Mouse (Mus musculus) adrenal gland, adult 8-10 months (tissue): Measurements from ENCODE around the gene 6030458C11Rik. TPM values are rescaled to one million over a fixed set of nuclear protein-coding genes. Genes with fewer than 3 reads are reported as not detected.

ENCODE experiments used
- DNase-seq: peaks from one replicate; pipeline ENCODE4 v3.0.0; 2022
- total RNA-seq, 4 experiments: library from RNA; stranded (reverse); gene quantifications; 2 replicates each; pipeline ENCODE4 v1.2.4; 2022

The 6030458C11Rik gene
- total RNA-seq = 10 to 100 TPM; 13.3 to 18.6 (median 15.7) TPM

DNA sequence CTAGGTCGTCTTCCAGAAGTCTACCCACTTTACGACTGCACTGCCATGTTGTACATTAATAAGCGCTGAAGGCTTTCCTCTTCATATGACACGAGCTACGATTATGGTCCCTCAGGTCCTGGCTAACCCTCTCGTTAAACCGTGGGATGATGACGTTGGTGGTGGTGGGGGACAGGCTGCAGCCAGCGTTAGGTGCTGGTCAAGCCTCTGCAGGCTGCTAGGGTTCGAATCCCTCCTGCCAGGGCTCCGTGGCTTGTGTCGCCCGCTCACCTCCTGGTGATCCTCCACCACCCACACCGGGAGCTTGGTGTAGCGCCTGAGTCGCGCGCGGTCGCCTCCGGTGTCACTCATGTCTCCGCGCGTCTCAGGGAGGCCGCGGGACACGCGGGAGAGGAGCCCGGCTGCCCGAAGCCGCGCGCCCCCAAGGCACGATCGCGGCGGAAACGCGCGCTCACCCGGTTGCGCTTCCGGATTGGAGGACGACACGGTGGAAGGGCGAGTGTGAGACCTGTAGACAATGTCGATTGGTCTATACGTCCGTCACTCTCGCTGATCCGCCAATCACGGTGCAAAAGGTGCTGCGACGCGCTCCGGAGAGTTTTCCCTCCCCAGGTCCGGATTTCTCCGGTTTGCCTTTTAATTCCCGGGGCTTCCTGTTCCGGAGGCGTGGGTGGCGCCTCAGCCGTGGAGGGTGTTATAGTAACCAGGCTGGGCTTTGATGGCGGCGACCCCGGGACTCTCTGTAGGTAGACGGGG is at the start of gene 6030458C11Rik, which contains the start of gene Drosha:
Gene 6030458C11Rik (minus strand): TSS at position 453 of the 756 bp plus-strand sequence.
Gene Drosha (plus strand): TSS at position 619 of the 756 bp plus-strand sequence.
- DNase-seq = peak; percentile 98

- no peak for DNase-seq
Measured at GRCm38 (mm10) chr15:12867269-12867668, 42.8 kb upstream of the 6030458C11Rik start.

DNA sequence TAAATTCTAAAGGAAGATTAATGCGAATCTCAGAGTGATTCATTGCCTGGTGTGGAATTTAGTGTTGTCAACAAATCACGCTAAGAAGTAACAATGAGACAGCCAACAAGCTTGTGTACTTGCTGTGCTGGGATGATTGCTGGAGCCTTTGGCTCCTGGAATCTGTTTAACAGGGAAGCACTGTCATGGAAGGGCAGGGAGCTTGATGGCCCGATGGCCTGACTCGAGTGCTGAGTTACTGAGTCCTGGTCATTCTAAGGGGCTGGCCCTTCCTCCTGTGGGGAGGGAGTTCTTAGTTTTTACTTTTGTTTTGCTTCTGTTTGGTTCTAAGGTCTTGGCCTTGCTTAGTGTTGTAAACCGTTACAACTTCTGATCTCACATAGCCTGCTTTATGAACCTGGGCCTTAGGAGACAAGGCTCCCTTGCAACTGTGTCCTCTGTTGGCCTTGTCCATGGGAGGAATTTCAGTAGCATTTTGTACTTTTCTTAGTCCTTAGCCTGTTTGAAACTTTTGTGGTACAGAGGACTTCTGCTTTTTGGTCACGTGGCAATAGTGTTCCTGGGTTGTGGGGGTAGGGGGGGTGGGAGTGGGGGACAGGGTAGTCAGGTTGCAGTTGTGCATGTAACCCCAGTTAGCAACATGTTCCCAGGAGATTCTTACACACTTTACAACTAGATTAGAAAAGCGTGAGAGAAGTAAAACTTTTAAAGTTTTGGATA is 41.3 kb upstream of the 6030458C11Rik start:
- no peak for DNase-seq

GRCm38 (mm10) chr15:12863669-12864068 is 39.2 kb upstream of the 6030458C11Rik start:
- no peak for DNase-seq

DNA sequence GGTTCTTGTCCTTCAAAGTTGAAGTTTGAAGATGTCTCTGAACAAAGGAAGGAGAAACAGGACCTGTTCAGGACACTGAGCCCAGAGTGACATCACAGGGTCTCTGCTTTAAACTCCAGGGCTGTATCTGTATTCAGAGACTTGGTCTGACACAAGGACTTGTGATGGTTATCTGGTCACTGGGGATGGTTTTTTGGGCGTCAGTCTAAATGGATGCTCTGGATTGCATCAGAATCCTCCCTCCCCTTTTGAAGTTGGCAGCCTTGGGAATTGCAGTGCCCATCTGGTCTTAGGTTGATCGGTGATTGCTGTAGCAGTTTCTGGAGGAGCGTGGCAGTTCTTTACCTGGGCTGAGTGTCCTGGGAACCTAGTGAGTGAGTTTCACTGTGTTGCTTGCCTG is 37.6 kb upstream of the 6030458C11Rik start:
- DNase-seq = no peak

- no peak for DNase-seq
Measured at GRCm38 (mm10) chr15:12858645-12859044, 34.2 kb upstream of the 6030458C11Rik start.

- no peak for DNase-seq
Measured at GRCm38 (mm10) chr15:12857840-12858516, 33.5 kb upstream of the 6030458C11Rik start.

DNA sequence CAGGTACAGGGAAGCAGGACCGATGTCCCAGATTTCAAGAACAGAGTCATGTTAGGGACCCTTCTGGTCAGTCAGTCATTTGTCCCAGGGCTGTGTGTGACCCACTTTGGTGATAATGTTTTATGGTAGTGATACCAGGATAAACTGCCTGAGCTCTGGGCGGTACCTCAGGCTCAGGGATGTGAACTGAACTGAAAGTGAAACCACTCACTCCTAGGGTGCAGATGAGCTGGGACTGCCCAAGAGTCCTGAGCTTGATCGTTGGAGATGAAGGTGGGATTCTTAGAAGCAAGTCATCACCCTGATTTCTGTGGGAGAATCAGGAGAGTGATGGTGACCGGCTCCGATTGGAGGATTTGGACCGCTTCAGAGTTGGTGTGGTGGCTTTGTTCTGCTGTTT is 32.3 kb upstream of the 6030458C11Rik start:
- DNase-seq = no peak

GRCm38 (mm10) chr15:12853471-12853870 is 29.0 kb upstream of the 6030458C11Rik start:
- DNase-seq = no peak

DNA sequence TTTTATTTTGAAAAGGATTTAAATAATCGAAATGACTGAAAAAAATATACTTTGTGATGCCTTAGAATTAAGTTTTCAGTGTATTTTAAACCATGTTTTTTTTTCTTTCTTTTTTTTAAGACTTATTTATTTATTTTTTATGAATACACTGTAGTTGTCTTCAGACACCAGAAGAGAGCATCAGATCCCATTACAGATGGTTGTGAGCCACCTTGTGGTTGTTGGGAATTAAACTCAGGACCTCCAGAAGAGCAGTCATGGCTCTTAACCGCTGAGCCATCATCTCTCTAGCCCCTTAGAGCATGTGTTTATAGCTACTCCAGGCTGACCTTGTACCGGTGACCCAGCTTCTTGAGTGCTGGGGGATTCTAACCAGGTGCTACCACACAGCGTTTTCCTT is 24.9 kb upstream of the 6030458C11Rik start:
- no peak for DNase-seq

DNA sequence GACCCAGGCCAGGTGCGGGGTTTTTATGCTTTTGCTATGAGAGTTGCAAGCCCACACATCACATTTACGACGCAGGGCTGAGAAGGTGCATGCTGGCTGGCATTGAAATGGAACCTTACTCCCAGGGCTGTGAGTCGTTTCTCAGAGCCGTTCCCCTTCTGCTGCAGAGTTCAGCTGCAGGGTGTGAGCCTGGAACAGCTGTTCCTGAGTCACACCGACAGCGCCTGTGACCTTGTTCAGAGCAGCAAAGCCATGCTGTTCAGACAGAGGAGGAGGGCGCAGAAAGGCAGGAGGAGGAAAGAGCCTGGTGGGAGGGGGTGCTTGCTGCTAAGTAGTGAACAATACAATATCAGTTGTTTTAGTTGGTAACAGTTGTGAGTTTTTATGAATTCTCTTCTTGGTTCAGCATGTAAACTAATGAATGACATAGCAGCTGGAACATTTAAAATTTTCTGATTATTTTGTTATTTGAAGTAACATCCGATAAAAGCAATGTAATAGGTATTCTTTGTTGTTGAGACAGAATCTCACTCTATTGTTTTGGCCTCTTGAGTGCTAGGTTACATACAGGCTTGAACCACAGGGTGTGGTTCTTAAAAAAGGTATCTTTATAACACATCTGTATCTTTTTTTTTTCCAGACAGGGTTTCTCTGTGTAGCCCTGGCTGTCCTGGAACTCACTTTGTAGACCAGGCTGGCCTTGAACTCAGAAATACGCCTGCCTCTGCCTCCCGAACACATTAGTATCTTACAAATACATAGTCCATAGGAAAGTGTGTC is 23.9 kb upstream of the 6030458C11Rik start:
- no peak for DNase-seq

DNA sequence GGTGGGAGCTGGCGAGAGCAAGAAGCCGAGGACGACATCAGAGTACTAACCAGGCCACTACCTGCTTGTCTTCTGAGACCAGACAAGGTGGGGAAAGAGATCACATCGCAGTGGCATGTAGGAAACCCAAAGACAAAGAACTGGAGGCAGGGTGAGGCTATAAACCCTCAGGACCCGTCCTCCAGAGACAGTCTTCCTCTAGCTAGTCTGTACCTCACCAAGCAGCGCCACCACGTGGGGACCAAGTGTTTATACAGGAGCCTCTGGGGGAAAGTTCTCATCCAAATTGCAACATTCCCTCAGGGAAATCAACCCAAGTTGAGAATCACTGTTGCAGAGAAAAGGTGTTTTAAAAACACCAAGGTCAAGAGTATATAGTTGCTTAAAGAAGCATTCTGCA is 18.4 kb upstream of the 6030458C11Rik start:
- DNase-seq = no peak

- no peak for DNase-seq
Measured at GRCm38 (mm10) chr15:12840737-12841136, 16.3 kb upstream of the 6030458C11Rik start.

DNA sequence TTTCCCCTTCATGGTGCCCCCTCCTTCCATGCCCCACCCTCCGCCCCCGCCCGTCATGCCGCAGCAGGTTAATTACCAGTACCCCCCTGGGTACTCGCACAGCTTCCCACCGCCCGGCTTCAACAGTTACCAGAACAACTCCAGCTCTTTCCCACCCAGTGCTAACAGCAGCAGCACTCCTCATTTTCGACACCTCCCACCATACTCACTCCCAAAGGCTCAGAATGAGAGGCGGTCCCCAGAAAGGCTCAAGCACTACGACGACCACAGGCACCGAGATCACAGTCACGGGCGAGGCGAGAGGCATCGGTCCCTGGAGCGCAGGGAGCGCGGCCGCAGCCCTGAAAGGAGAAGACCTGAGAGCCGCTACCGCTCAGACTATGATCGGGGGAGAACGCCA is 9.8 kb upstream of the 6030458C11Rik start:
- no peak for DNase-seq

DNA sequence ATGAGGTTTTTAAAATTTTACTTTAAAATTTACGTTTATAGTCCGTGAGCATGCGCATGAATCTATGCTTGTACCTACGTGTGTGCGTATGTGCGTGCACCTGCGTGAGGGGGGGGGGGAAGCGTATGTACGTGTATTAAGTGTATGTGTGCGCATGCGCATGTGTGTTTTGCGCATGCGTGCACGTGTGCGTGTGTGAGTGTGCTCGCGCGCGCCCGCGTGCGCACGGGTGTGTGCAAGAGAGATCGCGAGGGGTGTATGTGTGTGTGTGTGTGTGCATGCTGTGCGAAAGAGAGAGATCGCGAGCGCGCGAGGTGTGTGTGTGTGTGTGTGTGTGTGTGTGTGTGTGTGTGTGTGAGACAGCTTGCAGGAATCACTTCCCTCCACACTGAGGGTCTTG is 8.9 kb upstream of the 6030458C11Rik start:
- DNase-seq = no peak

GRCm38 (mm10) chr15:12832599-12832998 is 8.2 kb upstream of the 6030458C11Rik start:
- no peak for DNase-seq

DNA sequence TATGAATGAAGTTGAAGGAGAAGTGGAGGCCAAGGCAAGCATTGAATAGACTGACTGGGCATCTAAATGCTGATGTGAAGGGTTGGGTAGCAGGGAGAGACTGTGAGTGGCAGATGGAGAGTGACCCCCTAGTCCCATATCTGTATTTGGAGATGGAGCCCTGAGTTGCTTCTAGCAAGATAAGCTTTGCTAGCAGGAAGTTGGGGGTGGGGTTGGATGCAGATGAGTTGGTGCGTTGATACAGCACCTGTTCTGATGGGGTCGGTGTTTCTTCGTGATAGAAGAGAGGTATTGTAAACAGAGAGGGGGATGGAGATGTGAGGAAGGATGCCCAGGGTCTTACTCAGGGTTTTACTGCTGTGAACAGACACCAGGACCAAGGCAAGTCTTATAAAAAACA is 5.4 kb upstream of the 6030458C11Rik start:
- no peak for DNase-seq

- DNase-seq = no peak
Measured at GRCm38 (mm10) chr15:12825408-12825807, 959 bp upstream of the 6030458C11Rik start.

- no peak for DNase-seq
Measured at GRCm38 (mm10) chr15:12824965-12825364, 516 bp upstream of the 6030458C11Rik start.

- DNase-seq = no peak
Measured at GRCm38 (mm10) chr15:12823455-12824119, 862 bp downstream of the 6030458C11Rik start.
